Mouse (Mus musculus) liver, embryonic 12.5 days (tissue): ENCODE measurements around the gene Hbb-bt. TPM values are rescaled to one million over a fixed set of nuclear protein-coding genes. Genes with fewer than 3 reads are reported as not detected.
A peak's percentile ranks its signal among the peaks of the same experiment; 100 is the strongest.
"Not testable (repeated sequence)": the region's sequence is repeated elsewhere in the genome, so short reads cannot be mapped to it uniquely, and the experiment has no call there.

Source experiments
- ATAC-seq: fragments of 200-750 bp; cut with Nextera tagmentation; 2 replicates; pipeline ENCODE4 v1.8.0; 2017; ENCODE audit warnings: moderate number of reproducible peaks, mild to moderate bottlenecking, moderate library complexity
- H3K27ac ChIP-seq: fragments of 300-500 bp; sonication (generic); 2 replicates; pipeline ENCODE4 v1.5.1; 2016; ENCODE audit warnings: mild to moderate bottlenecking
- H3K27me3 ChIP-seq: fragments of 300-500 bp; sonication (generic); replicated peaks from 2 replicates; pipeline ENCODE4 v1.6.1; 2016; ENCODE audit warnings: mild to moderate bottlenecking, moderate library complexity
- H3K36me3 ChIP-seq: fragments of 300-500 bp; sonication (generic); 2 replicates; pipeline ENCODE4 v1.6.1; 2016; ENCODE audit warnings: mild to moderate bottlenecking, moderate library complexity
- H3K4me1 ChIP-seq: fragments of 300-500 bp; sonication (generic); 2 replicates; pipeline ENCODE4 v1.6.1; 2016
- H3K4me2 ChIP-seq: fragments of 300-500 bp; sonication (generic); 2 replicates; pipeline ENCODE4 v1.6.1; 2016; ENCODE audit warnings: mild to moderate bottlenecking, moderate library complexity
- H3K4me3 ChIP-seq: fragments of 300-500 bp; sonication (generic); 2 replicates; pipeline ENCODE4 v1.5.1; 2016; ENCODE audit warnings: mild to moderate bottlenecking, moderate library complexity
- H3K9ac ChIP-seq: fragments of 300-500 bp; sonication (generic); 2 replicates; pipeline ENCODE4 v1.6.1; 2016; ENCODE audit warnings: mild to moderate bottlenecking, moderate library complexity
- H3K9me3 ChIP-seq: fragments of 300-500 bp; sonication (generic); replicated peaks from 2 replicates; pipeline ENCODE4 v1.6.1; 2016; ENCODE audit warnings: mild to moderate bottlenecking, moderate library complexity
- WGBS: fragments of 180-500 bp; shearing (Covaris S2); methylation state at CpG from one replicate; pipeline ENCODE4 v1.1.7; 2016; ENCODE audit not compliant: insufficient replicate concordance; 5-methylcytosine and 5-hydroxymethylcytosine counted together
- polyA plus RNA-seq: library from polyadenylated mRNA; unstranded; fragments of >200 nt; fragmentation: Nextera tagmentation; extraction: Ambion mirVana; gene quantifications from 2 replicates; pipeline ENCODE4 v1.2.1, GENCODE M21; 2016

Gene Hbb-bt
- polyA plus RNA-seq, 1 experiment from 2014 or later = 37,996 TPM

DNA sequence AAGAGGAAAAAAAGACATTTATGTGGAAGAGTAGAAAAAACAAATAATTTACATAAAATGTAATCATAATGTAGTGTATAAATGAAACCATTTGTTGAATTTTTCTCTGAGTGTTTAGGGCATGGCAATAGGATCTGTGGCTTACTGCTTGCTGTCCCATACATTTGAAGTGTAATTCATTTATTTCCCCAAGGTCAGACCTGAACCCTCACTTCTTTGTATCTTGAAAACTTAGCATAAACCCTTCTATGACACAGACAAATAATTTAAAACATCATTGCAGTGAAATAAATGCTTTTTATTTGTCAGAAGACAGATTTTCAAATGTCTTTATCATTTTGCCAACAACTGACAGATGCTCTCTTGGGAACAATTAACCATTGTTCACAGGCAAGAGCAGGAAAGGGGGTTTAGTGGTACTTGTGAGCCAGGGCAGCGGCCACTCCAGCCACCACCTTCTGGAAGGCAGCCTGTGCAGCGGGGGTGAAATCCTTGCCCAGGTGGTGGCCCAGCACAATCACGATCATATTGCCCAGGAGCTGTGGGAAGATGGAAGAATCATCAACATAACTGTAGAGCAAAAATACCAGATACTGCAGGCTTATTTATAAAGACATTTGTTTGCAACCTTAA lies 12.6 kb upstream of the Hbb-bt start:
- Histone ChIP-seq H3K27me3 (no peaks in the 10 kb centered on the region), H3K4me3 (peak overlapping the region; percentile 53), H3K9ac (peak overlapping the region; percentile 71), H3K36me3 (no peaks in the 10 kb centered on the region), H3K4me1 (peaks cover 48% of the 10 kb centered on the region), H3K9me3 (no peaks in the 10 kb centered on the region), H3K4me2 (peak overlapping the region; percentile 54), H3K27ac (peak overlapping the region; percentile 99)
- ATAC-seq = peak; percentile 72
- WGBS = 47% methylated on average over 3 of the region's 3 CpGs

DNA sequence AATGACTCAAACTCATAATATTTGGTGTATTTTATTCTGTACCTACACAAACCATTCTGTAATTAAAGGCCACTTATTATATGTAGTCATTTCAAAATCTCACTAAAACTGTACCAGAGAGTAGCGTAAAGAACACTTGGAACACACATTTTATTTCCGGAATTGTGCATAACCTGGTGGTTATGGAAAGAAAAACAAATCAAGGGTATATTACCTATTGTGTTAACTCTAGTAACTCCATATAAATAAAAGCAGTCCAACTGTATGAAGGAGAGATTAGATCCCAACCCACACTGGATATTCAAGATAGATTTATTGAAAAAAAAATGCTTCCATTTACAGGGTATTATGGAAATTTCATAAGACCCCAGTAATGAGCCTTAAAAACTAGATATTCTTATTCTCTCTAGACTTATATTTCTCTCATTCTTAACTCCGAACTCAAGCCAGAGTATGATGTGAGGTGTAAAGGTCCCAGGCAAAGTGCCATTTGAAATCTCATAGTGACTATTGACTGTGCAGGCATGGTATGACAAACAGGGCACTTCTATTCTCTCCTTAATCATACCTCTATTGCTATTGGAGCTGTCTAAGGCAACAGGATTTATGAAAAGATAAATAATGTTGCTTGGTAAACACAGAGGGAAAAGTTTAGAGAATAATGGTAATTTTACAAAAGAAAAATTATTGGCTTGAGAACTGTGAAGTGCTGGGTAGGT lies 11.9 kb upstream of the Hbb-bt start:
- peaks cover 44% of the 10 kb centered on the region for H3K4me1 ChIP-seq
- H3K9me3 ChIP-seq = no peaks in the 10 kb centered on the region
- H3K9ac ChIP-seq = 0 out of 2 replicates have a peak overlapping the region, but pooled peaks have one; percentile 24
- H3K27me3 ChIP-seq = no peaks in the 10 kb centered on the region
- peak overlapping the region; percentile 99 for H3K27ac ChIP-seq
- peak; percentile 83 for ATAC-seq
- peak overlapping the region; percentile 41 for H3K4me3 ChIP-seq
- no peaks in the 10 kb centered on the region for H3K36me3 ChIP-seq
- 73% methylated on average over 3 of the region's 3 CpGs for WGBS
- H3K4me2 ChIP-seq = peak overlapping the region; percentile 61

DNA sequence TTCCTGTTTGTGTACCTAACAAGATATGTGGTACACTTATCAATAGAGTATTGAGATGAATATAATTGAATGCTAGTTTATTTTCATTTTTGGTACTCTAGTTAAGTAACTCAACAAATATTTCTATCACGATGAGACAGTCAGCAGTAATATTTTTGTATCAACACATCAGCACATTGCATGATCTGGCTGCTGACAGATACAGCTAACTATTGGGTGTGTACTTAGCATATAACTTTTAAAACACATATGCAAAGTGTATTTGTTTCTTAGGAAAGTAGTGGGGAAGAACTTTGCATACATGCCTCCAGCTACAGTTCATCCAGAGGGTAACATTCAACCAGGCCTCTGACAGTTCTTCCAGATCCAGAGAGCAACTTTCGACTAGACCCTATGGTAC lies 10.8 kb upstream of the Hbb-bt start:
- H3K9ac ChIP-seq = peak overlapping the region; percentile 70
- H3K9me3 ChIP-seq = no peaks in the 10 kb centered on the region
- H3K27ac ChIP-seq = peak overlapping the region; percentile 99
- 60% methylated on average over 2 of the region's 2 CpGs for WGBS
- H3K27me3 ChIP-seq = no peaks in the 10 kb centered on the region
- H3K36me3 ChIP-seq = no peaks in the 10 kb centered on the region
- peaks cover 34% of the 10 kb centered on the region for H3K4me1 ChIP-seq
- peak overlapping the region; percentile 41 for H3K4me3 ChIP-seq
- peak overlapping the region; percentile 61 for H3K4me2 ChIP-seq
- ATAC-seq = no peak

DNA sequence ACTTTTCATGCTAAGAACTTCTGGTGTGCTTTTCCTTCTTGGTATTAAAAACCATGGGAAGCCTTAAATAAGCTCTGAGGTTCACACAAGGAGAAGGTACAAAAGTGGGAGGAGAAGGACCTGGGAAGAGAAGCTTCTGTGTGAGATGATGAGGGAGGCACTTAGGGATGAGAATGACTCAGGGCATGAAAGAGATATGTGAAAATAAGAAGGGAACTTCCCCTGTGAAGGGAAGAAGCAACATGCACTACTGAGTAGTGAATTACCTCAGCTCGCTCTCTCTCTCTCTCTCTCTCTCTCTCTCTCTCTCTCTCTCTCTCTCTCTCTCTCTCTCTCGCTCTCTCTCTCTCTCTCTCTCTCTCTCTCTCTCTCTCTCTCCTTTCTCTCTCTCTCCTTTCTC lies 1.3 kb upstream of the Hbb-bt start:
- not testable (repeated sequence) for H3K36me3 ChIP-seq, ATAC-seq, H3K27me3 ChIP-seq, H3K9me3 ChIP-seq
- peaks cover 24% of the 10 kb centered on the region for H3K4me1 ChIP-seq
- peak overlapping the region; percentile 78 for H3K9ac ChIP-seq
- H3K4me3 ChIP-seq = peak overlapping the region; percentile 41
- WGBS = no CpG with 5 or more reads among the region's 2 CpGs
- peak overlapping the region; percentile 96 for H3K27ac ChIP-seq
- H3K4me2 ChIP-seq = peak overlapping the region; percentile 67

DNA sequence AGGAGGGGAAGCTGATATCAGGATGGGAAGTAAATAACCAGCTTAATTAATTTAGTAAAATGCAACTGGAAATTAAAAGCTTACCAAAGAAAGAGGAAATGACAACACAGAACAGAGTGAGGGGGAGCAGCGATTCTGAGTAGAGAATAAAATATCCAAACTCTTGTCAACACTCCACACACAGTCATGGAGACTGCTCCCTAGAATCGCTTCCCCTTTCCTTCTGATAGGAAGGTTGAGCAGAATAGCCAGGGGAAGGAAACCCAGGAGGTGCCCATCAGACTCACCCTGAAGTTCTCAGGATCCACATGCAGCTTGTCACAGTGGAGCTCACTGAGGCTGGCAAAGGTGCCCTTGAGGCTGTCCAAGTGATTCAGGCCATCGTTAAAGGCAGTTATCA lies 644 bp downstream of the Hbb-bt start:
- H3K9ac ChIP-seq, H3K27ac ChIP-seq, ATAC-seq, H3K4me2 ChIP-seq, H3K36me3 ChIP-seq, H3K9me3 ChIP-seq, H3K27me3 ChIP-seq: not testable (repeated sequence)
- Histone ChIP-seq H3K4me1 (peaks cover 40% of the 10 kb centered on the region), H3K4me3 (peak overlapping the region; percentile 58)
- no CpG with 5 or more reads among the region's 3 CpGs for WGBS

DNA sequence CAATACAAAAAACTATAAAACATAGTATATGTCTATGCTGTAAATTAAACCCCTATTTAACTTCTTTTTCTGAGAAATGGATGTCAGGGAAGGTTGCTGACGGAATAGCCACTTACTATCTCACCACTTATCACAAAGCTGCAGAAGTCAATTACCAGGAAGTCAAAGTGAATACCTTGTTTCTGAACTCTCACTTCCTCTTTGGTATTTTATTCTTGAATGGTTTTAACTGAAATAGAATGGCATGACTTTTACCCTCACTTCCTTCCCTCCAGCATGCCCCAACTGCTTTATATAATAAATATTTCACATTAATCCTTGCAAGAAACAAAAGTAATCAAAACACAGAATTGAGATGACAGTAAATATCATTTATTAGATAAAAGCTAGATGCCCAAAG lies 1.6 kb downstream of the Hbb-bt start:
- WGBS = 9% methylated on average over 1 of the region's 1 CpGs
- no peaks in the 10 kb centered on the region for H3K36me3 ChIP-seq
- H3K9me3 ChIP-seq = no peaks in the 10 kb centered on the region
- peak overlapping the region; percentile 63 for H3K4me3 ChIP-seq
- no peaks in the 10 kb centered on the region for H3K27me3 ChIP-seq
- peak; percentile 5; the same call in 1 of the 2 replicates for ATAC-seq
- H3K4me1 ChIP-seq = peaks cover 50% of the 10 kb centered on the region
- H3K27ac ChIP-seq = peak overlapping the region; percentile 99
- peak overlapping the region; percentile 78 for H3K9ac ChIP-seq
- peak overlapping the region; percentile 63 for H3K4me2 ChIP-seq

DNA sequence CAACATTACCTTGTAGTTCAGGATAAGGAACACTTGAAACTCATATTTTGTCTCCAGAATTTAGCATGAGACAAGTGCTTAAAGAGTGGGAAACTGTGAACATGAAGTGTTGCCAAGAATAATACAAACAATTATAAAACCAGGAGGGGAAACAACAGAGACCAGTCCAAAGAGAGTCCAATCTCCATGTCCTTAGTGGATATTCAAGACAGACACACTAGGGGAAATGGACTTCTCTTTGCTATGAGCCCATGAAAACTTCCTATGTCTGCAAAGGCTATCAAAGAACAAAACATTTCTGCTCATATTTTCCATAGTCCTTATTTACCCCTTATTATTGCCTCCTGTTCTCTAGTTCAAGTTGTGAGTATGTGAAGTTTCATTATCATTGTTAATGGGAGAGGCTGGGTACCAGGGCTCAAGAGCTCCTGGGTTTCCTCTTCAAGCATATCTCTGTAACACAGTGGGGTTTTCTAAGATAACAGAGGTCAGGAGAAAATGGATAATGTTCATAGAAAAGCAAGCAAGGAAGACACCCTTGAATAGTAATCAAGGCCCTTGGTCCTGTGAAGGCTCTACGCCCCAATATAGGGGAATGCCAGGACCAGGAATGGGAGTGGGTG lies 2.5 kb downstream of the Hbb-bt start:
- Histone ChIP-seq H3K36me3 (no peaks in the 10 kb centered on the region), H3K27me3 (no peaks in the 10 kb centered on the region), H3K9me3 (no peaks in the 10 kb centered on the region), H3K9ac (peak overlapping the region; percentile 68), H3K4me3 (peak overlapping the region; percentile 36), H3K4me2 (peak overlapping the region; percentile 65), H3K4me1 (peaks cover 57% of the 10 kb centered on the region), H3K27ac (peak overlapping the region; percentile 95)
- 8% methylated on average over 1 of the region's 1 CpGs for WGBS
- ATAC-seq = peak; percentile 73

DNA sequence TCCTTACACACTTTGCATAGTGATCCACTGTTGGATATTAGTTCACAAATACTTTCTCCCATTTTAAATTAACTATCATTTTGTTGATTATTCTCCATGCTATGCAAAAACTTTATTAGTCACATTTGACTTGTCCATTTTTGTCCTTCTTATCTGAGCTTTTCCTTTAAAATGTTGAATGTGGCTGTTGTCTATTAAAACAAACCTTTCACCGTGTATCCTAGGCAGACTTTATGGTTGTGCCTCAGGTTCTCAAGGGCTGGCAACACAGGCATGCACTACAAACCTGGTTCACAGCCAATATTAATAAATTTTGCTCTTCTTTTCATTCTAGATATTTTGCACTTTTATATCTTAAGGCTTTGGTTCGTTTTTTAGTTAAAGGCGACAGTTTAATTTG lies 3.0 kb downstream of the Hbb-bt start:
- peak overlapping the region; percentile 65 for H3K4me2 ChIP-seq
- H3K27ac ChIP-seq = peak overlapping the region; percentile 95
- H3K4me3 ChIP-seq = peak overlapping the region; percentile 30
- no peaks in the 10 kb centered on the region for H3K36me3 ChIP-seq
- peak overlapping the region; percentile 68; the same call in 1 of the 2 replicates for H3K9ac ChIP-seq
- H3K4me1 ChIP-seq = peaks cover 52% of the 10 kb centered on the region
- no peaks in the 10 kb centered on the region for H3K9me3 ChIP-seq
- WGBS = 37% methylated on average over 3 of the region's 3 CpGs
- H3K27me3 ChIP-seq = no peaks in the 10 kb centered on the region
- peak; percentile 21; the same call in 1 of the 2 replicates for ATAC-seq

DNA sequence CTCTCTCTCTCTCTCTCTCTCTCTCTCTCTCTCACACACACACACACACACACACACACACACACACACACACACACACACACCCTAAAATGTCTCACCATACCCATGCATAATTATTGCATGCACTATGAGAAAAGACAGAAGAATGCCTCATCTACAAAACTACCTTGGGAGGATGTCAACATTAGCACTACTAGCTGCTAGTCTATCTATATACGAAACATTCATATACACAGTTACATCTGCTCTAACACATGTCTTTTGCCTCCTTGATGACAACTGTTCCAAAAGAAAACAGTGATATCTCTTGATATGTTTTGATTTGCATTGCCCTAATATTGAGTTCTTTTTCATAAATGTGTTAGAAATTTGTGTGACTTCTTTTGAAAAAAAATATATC lies 3.5 kb downstream of the Hbb-bt start:
- ATAC-seq = no peak
- H3K4me1 ChIP-seq = peaks cover 48% of the 10 kb centered on the region
- H3K4me3 ChIP-seq = peak overlapping the region; percentile 30
- no peaks in the 10 kb centered on the region for H3K27me3 ChIP-seq
- H3K9ac ChIP-seq = peak overlapping the region; percentile 68
- H3K27ac ChIP-seq = peak overlapping the region; percentile 95
- no peaks in the 10 kb centered on the region for H3K9me3 ChIP-seq
- 46% methylated on average over 1 of the region's 1 CpGs for WGBS
- peak overlapping the region; percentile 65 for H3K4me2 ChIP-seq
- H3K36me3 ChIP-seq = no peaks in the 10 kb centered on the region

DNA sequence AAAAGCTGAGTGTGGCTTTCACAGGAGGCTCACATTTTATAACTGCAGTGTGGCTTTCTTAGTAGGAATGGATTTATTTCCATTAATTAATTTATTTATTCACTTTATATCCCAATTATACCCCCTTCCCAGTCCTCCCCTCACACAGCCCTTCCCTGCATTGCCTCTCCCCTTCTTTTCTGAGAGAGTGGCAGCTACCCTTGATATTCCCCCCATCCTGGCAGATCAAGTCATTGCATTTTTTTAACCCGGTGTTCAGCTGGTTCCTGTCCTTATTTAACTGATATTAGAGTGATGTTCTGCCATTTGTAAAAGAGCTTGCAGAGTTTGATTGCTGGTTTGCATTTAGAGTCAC lies 4.0 kb downstream of the Hbb-bt start:
- Histone ChIP-seq H3K4me1 (peaks cover 44% of the 10 kb centered on the region), H3K27me3 (no peaks in the 10 kb centered on the region), H3K4me3 (peak overlapping the region; percentile 30), H3K9me3 (no peaks in the 10 kb centered on the region), H3K27ac (peak overlapping the region; percentile 95), H3K36me3 (no peaks in the 10 kb centered on the region), H3K4me2 (peak overlapping the region; percentile 65), H3K9ac (peak overlapping the region; percentile 68)
- 20% methylated on average over 1 of the region's 1 CpGs for WGBS
- ATAC-seq = no peak

DNA sequence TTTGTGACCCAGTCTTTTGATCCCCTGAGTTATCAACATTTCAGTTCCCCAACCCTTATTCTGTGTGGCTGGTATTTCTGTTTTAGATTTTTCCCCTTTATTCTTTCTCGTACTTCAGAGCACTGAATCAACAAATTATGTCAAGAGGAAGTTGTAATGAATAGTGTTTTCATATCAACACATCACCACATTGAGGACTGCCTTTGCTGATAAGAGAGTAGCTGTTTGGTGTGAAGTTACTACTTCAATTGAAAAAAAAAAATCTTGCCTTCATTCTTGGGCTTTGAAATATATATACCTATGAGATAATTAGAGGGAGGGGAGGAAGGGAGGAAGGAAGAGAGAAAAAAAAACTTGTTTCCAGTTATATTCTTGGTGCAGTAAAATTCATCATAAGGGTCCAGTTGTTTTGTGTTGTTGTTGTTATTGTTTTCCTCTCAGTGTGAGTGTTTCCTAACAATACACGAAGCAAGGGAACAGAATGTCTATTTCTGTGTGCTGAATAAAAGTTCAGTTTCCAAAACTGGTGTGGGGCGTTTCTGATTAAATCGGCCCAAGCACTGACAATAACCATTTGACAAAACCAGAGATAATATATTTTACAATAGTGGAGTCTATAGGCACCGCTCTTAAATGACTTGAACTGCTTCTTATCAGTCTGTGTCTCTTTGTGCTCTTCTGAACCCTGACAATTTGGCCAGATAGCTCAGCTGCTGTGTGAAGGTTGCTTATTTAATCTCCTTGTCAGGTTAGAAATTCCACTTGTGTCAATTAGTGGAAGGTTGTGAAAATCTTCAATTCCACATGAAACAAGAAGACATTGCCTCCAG lies 4.6 kb downstream of the Hbb-bt start:
- Histone ChIP-seq H3K27me3 (no peaks in the 10 kb centered on the region), H3K4me2 (peak overlapping the region; percentile 65), H3K36me3 (no peaks in the 10 kb centered on the region), H3K9me3 (no peaks in the 10 kb centered on the region), H3K9ac (peak overlapping the region; percentile 68), H3K27ac (peak overlapping the region; percentile 95), H3K4me1 (peaks cover 44% of the 10 kb centered on the region), H3K4me3 (peak overlapping the region; percentile 30)
- WGBS = 6% methylated on average over 5 of the region's 5 CpGs
- no peak for ATAC-seq
